Mouse (Mus musculus) E14TG2a.4 (cell line): ENCODE measurements around the gene Rnf24.

Source experiments
- CTCF ChIP-seq: conservative IDR thresholded peaks from 2 replicates; pipeline ENCODE4 v1.5.1; 2014; ENCODE audit warnings: low read length
- NANOG ChIP-seq: IDR thresholded peaks from 2 replicates; pipeline ENCODE4 v1.6.1; 2014; ENCODE audit warnings: borderline replicate concordance, low read length, mixed read lengths

DNA sequence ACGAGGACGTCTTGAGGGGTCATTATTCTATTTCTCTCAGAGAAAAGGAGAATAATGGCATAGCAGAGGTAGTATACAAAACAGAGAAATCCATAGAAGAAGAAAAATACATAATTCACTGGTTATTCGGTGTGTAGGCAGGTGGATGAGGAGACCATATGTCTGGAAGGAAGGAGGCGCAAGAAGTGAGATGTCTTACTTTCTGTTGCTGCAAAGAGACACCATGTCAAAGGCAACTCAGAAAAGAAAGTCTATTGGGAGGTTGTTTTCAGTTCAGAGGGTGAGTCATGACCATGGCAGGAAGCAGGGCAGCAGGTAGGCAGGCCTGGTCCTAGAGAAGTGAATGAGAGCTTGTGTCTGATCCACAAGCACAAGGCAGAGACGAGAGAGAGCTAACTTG, 26.2 kb upstream of the Rnf24 start:
- no peak for TF ChIP-seq CTCF
- no peak for TF ChIP-seq NANOG
